Mouse (Mus musculus): ENCODE results near the gene Nxpe4.

The Nxpe4 gene

DNA sequence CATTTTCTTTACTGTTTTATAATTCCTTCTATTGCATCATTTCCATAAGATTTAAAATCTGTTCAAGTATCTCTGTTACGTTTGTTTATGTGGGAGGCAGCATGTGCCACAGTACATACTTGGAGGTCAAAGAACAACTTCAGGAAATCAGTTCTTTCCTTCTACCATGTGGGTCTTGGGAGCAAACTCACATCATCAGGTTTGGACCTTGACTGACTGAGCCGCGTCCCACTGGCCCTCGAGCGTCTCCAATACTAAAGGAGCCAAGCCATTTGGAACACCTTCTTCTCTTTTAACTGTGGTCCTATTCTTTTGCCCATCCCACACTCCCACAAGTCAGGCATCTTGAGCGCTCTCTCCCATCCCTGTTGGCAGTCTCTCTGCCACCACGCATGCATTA is 167.8 kb downstream of the Nxpe4 start:
- no peak for DNase-seq (ENCODE audit: low spot score in 2 of 2)

DNA sequence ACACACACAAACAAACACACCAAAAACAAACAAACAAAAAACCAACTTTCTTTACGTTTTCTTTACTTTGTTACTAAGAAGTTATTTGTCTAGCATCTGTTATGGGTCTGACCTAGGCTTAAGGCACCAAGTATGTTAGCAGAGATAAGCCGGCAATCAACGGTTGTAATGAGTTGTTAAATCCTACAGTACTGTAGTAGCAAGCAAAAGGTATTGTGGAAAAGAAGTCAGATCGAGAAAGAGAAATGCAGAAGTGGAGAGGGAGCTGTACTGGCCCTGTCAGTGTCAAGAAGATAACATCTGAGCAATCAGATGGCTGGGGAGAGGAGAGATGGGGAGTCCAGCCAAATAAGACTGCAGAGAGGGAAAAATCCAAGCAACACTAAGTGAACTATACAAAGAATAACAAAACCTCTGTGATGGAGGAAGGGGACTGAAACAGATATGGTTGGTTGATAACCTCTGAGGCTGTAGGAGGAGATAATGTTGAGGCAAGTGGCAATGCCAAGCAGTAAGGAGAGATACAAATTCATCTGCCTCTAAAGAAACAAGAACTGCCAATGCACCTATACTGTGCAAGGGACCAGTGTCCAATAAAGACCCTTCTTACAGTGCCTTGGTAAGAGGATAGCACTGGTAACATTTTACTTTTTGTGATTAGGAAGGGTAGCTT is 177.1 kb downstream of the Nxpe4 start:
- no peak for DNase-seq (ENCODE audit: low spot score in 2 of 2)

DNA sequence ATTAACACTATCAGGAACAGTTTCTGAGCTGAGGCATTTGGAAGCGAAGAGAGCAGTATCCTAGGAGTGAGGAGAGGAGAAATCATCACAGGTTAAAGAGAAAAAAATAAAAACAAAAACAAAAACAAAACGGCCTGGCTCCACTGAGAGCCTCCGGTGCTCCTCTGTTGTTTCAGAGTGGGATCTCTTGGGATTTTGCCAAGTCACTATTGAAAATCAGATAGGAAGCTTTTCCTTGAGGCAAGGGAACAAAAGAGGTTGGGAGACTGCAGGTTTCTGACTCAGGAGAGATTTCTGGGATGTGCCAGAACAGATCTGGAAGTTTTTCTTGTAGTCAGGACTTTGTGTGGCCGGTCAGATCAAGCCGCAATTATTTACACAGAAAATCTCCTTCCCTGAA is 177.7 kb downstream of the Nxpe4 start:
- no peak for DNase-seq (ENCODE audit: low spot score in 2 of 2)

DNA sequence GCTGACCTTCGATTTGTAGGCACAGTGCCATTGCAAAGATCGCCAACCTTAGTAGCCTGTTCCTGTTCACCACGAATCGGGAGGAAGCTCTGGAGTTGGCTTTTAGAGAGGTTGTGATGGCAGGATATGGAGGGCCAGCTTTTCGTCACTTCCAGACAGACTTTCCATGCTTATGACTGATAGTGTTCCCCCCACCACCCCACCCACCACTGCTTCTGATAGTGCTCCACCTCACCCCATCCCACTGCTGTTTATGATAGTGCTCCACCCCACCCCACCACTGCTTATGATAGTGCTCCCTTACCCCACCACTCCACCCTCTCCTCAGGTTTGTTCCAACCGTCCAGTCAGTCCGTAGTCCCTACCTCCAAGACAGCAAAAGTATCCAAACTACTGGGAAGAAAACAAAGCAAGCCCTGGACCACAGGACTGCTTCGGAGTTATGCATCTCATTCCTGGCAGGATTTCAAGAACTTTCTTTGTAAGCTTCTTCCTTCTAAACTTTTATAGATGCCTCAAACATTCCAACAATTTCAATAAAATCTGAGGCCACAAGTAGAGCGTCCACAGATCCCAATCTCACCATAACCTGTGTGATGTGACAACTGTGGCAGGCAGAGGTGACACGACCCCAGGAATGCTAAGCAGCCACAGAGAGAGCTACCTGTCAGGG is 179.0 kb downstream of the Nxpe4 start:
- DNase-seq (ENCODE audit: low spot score in 2 of 2), result no peak

GRCm38 (mm10) chr9:48345456-48345855 is 183.6 kb downstream of the Nxpe4 start:
- DNase-seq (ENCODE audit: low spot score in 2 of 2), result no peak

- DNase-seq (ENCODE audit: low spot score in 2 of 2), result no peak
Measured at GRCm38 (mm10) chr9:48345866-48346265, 184.0 kb downstream of the Nxpe4 start.

DNA sequence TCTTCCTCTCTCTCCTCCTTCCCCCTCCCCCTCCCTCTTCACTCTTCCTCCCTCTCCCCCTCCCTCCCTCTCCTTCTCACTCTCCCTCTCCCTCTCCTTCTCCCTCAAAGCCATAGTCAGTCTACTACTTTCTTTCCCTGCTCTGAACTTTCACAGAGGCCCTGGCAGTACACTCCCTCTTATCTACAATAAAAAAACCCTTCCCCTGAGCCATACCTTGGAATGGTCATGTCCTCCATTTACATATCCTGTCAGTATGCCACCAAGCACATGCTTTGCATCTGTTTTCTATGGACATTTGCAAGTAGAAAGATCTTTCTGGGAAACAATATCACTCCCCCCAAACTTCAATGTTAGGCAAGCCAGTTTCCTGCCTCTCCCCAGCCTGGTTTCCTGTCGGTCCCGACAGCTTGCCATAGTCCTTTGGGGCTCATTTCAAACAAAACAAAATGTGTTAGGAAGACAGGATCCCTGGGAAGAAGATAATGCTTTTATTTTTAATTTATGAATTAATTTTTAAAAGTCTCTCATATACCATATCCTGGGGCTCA is 191.4 kb downstream of the Nxpe4 start, which contains the start of gene Nxpe2:
Gene Nxpe2, minus strand, starts transcription at position 307 of the 551 bp plus-strand sequence.
- DNase-seq (ENCODE audit: low spot score in 2 of 2), result no peak

GRCm38 (mm10) chr9:48354122-48354521 is 192.3 kb downstream of the Nxpe4 start:
- no peak for DNase-seq (ENCODE audit: low spot score in 2 of 2)

DNA sequence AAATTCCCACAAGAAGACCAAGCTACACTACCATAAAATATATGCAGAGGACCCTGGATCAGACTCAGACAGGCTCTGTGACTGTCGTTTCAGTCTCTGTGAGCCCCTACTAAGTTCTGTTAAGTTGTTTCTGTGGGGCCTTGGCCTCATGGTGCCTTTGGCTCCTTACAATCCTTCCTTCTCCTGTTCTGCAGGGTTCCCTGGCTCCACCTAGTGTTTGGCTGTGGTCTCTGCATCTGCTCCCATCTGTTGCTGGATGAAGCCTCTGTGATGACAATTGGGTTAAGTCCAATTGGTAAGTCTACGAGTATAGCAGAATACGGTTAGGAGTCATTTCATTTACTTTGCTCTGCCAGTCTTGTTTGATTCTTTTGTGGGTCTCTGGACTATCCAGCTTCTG is 193.0 kb downstream of the Nxpe4 start:
- peak; percentile 81 to 83 for DNase-seq (ENCODE audit: low spot score in 2 of 2)

- DNase-seq (ENCODE audit: low spot score in 2 of 2), result no peak
Measured at GRCm38 (mm10) chr9:48357097-48357496, 195.3 kb downstream of the Nxpe4 start.

DNA sequence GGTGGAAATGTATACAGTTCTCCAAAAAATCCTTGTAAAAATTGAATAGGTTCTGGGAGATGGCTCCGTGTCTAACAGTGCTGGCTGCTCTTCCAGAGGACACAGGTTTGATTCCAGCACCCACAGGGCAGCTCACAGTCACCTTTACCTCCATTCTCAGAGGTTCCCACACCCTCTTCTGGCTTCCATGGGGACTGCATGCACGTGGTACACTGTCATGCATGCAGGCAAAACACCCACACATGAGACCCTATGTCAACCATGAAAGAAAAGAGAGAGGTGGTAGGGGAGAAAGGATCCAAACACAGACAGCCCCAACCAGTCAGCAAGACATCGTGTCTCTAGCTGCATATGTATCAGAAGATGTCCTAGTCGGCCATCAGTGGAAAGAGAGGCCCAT is 199.0 kb downstream of the Nxpe4 start:
- no peak for DNase-seq (ENCODE audit: low spot score in 2 of 2)

- no peak for DNase-seq (ENCODE audit: low spot score in 2 of 2)
Measured at GRCm38 (mm10) chr9:48361815-48362631, 200.2 kb downstream of the Nxpe4 start.

- no peak for DNase-seq (ENCODE audit: low spot score in 2 of 2)
Measured at GRCm38 (mm10) chr9:48362743-48363142, 200.9 kb downstream of the Nxpe4 start.

DNA sequence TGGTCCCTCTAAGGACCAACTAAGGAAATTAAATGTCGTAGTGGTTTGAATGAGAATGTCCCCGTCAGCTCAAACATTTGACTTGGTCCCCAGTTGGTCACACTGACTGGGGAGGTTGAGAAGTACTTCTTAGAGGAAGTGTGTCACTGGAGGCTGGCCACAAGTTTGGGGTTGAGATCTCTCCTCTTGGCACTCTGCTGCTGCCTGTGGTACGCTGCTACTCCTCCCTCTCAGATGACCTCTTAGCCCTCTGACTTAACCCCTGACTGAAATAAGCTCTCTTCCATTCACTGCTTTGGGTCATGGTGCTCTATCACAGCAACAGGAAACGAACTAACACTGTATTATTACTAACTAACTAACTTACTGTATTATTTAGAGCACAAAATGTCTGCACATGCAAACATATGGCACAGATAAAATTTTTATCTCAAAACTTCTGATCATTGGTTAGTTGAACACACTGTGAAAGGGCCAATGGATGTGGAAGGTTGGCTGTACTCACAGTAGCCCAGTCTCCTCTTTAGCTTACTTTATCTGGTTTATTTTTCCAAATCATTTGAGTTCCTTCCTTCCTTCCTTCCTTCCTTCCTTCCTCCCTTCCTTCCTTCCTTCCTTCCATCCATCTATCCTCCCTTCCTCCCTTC is 211.5 kb downstream of the Nxpe4 start:
- DNase-seq (ENCODE audit: low spot score in 2 of 2), result no peak

GRCm38 (mm10) chr9:48374357-48374756 is 212.5 kb downstream of the Nxpe4 start:
- no peak for DNase-seq (ENCODE audit: low spot score in 2 of 2)

GRCm38 (mm10) chr9:48388451-48388850 is 226.6 kb downstream of the Nxpe4 start:
- no peak for DNase-seq (ENCODE audit: low spot score in 2 of 2)

- no peak for DNase-seq (ENCODE audit: low spot score in 2 of 2)
Measured at GRCm38 (mm10) chr9:48389983-48390382, 228.2 kb downstream of the Nxpe4 start.

GRCm38 (mm10) chr9:48403590-48404209 is 241.9 kb downstream of the Nxpe4 start:
- no peak for DNase-seq (ENCODE audit: low spot score in 2 of 2)

GRCm38 (mm10) chr9:48404687-48405086 is 242.9 kb downstream of the Nxpe4 start:
- no peak for DNase-seq (ENCODE audit: low spot score in 2 of 2)

GRCm38 (mm10) chr9:48407549-48408327 is 245.9 kb downstream of the Nxpe4 start:
- no peak for DNase-seq (ENCODE audit: low spot score in 2 of 2)

All from right cerebral cortex, adult 2 months (tissue).